Mouse (Mus musculus): ENCODE data around the gene Fsd2. TPM values are rescaled to one million over a fixed set of nuclear protein-coding genes. Genes with fewer than 3 reads are reported as not detected.

Fsd2 gene
- polyA plus RNA-seq, 1 experiment from 2014 or later, result 0.17 TPM

GRCm38 (mm10) chr7:81560101-81561049, 6.4 kb downstream of the Fsd2 start:
- no peak for ATAC-seq (ENCODE audit: insufficient number of reproducible peaks, insufficient read depth, low FRiP score, low read depth)
- Histone ChIP-seq H3K27me3 (ENCODE audit: control insufficient read depth, insufficient read depth, low read length) (no peaks in the 10 kb centered on the region), H3K4me1 (ENCODE audit: control insufficient read depth, insufficient read depth, low read length) (no peaks in the 10 kb centered on the region), H3K4me3 (ENCODE audit: low read depth, low read length) (no peak overlapping the region), H3K4me2 (replicated peaks; ENCODE audit: low read depth, low read length) (no peak overlapping the region), H3K9me3 (ENCODE audit: control insufficient read depth, low read depth, low read length) (no peaks in the 10 kb centered on the region), H3K27ac (ENCODE audit: low read length) (no peak overlapping the region), H3K36me3 (ENCODE audit: control insufficient read depth, insufficient read depth, low read length) (no peaks in the 10 kb centered on the region), H3K9ac (replicated peaks; ENCODE audit: low read depth, low read length) (no peak overlapping the region)
- 61% methylated on average over 8 of the region's 8 CpGs for WGBS

- Histone ChIP-seq H3K9ac (replicated peaks; ENCODE audit: low read depth, low read length) (no peak overlapping the region), H3K4me2 (replicated peaks; ENCODE audit: low read depth, low read length) (no peak overlapping the region), H3K4me3 (ENCODE audit: low read depth, low read length) (no peak overlapping the region), H3K36me3 (ENCODE audit: control insufficient read depth, insufficient read depth, low read length) (no peaks in the 10 kb centered on the region), H3K4me1 (ENCODE audit: control insufficient read depth, insufficient read depth, low read length) (no peaks in the 10 kb centered on the region), H3K9me3 (ENCODE audit: control insufficient read depth, low read depth, low read length) (no peaks in the 10 kb centered on the region), H3K27me3 (ENCODE audit: control insufficient read depth, insufficient read depth, low read length) (no peaks in the 10 kb centered on the region), H3K27ac (ENCODE audit: low read length) (no peak overlapping the region)
- no peak for ATAC-seq (ENCODE audit: insufficient number of reproducible peaks, insufficient read depth, low FRiP score, low read depth)
- 87% methylated on average over 14 of the region's 14 CpGs for WGBS
Measured at GRCm38 (mm10) chr7:81559231-81559980, 7.3 kb downstream of the Fsd2 start.

GRCm38 (mm10) chr7:81557985-81558360, 8.8 kb downstream of the Fsd2 start:
- Histone ChIP-seq H3K36me3 (ENCODE audit: control insufficient read depth, insufficient read depth, low read length) (no peaks in the 10 kb centered on the region), H3K4me2 (replicated peaks; ENCODE audit: low read depth, low read length) (no peak overlapping the region), H3K4me1 (ENCODE audit: control insufficient read depth, insufficient read depth, low read length) (no peaks in the 10 kb centered on the region), H3K27ac (ENCODE audit: low read length) (no peak overlapping the region), H3K9ac (replicated peaks; ENCODE audit: low read depth, low read length) (no peak overlapping the region), H3K27me3 (ENCODE audit: control insufficient read depth, insufficient read depth, low read length) (no peaks in the 10 kb centered on the region), H3K4me3 (ENCODE audit: low read depth, low read length) (no peak overlapping the region), H3K9me3 (ENCODE audit: control insufficient read depth, low read depth, low read length) (no peaks in the 10 kb centered on the region)
- ATAC-seq (ENCODE audit: insufficient number of reproducible peaks, insufficient read depth, low FRiP score, low read depth), result no peak
- WGBS, result 41% methylated on average over 4 of the region's 4 CpGs

DNA sequence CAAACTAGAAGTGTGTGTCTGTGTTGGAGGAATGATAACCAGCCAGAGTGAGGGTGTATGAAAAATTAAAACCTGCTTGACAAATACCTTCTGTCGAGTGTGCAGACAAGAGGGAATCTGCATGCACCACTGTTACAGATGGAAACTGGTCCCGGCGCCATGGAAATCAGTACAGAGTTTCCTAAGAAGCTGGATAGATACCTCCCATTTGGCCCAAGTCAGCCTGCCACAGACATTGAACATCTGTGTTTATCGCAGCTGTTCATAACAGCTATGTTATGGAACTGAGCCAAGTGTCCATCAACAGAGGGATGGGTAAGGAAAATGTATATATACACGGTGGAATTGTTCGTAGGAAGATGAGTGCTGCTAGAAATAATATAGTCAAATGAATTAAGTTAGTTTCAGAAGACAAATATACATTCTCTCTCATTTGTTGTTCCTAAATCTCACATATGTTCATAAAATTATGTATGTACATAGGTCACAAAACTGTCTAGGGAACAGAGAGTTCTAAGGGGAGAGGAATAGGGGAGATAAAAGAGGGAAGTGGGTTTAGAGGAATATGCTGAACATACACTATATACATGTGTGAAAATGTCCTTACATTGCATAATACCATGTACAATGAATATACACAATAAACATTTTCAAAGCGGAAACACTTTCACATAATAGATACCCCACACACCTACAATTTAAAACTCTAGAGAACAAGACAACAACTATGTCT, 9.3 kb downstream of the Fsd2 start:
- 38% methylated on average over 7 of the region's 7 CpGs for WGBS
- peak; percentile 46; the same call in 1 of the 2 replicates for ATAC-seq (ENCODE audit: insufficient number of reproducible peaks, insufficient read depth, low FRiP score, low read depth)
- Histone ChIP-seq H3K4me2 (replicated peaks; ENCODE audit: low read depth, low read length) (no peak overlapping the region), H3K4me3 (ENCODE audit: low read depth, low read length) (no peak overlapping the region), H3K27me3 (ENCODE audit: control insufficient read depth, insufficient read depth, low read length) (no peaks in the 10 kb centered on the region), H3K4me1 (ENCODE audit: control insufficient read depth, insufficient read depth, low read length) (no peaks in the 10 kb centered on the region), H3K9ac (replicated peaks; ENCODE audit: low read depth, low read length) (no peak overlapping the region), H3K27ac (ENCODE audit: low read length) (no peak overlapping the region), H3K36me3 (ENCODE audit: control insufficient read depth, insufficient read depth, low read length) (no peaks in the 10 kb centered on the region), H3K9me3 (ENCODE audit: control insufficient read depth, low read depth, low read length) (no peaks in the 10 kb centered on the region)

DNA sequence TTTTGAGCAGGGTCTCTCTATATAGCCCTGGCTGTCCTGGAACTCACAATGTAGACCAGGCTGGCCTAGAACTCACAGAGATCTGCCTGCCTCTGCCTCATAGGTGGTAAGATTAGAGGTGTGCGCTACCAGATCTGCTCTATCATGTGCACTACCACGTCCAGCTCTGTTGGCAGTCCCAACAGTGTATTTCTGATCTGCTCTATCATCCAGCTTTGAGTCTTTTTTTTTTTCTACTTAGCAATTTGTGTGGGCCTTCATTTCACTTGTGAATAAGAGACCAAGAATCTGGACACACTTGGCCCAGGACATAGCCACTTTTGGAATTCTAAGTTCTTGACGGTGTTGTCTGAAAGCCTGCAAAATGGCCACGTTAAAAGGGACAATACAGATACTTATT, 9.9 kb downstream of the Fsd2 start:
- Histone ChIP-seq H3K4me1 (ENCODE audit: control insufficient read depth, insufficient read depth, low read length) (no peaks in the 10 kb centered on the region), H3K4me2 (replicated peaks; ENCODE audit: low read depth, low read length) (no peak overlapping the region), H3K9ac (replicated peaks; ENCODE audit: low read depth, low read length) (no peak overlapping the region), H3K27ac (ENCODE audit: low read length) (no peak overlapping the region), H3K4me3 (ENCODE audit: low read depth, low read length) (no peak overlapping the region), H3K9me3 (ENCODE audit: control insufficient read depth, low read depth, low read length) (no peaks in the 10 kb centered on the region), H3K27me3 (ENCODE audit: control insufficient read depth, insufficient read depth, low read length) (no peaks in the 10 kb centered on the region), H3K36me3 (ENCODE audit: control insufficient read depth, insufficient read depth, low read length) (no peaks in the 10 kb centered on the region)
- ATAC-seq (ENCODE audit: insufficient number of reproducible peaks, insufficient read depth, low FRiP score, low read depth), result no peak
- WGBS, result 63% methylated on average over 4 of the region's 4 CpGs

GRCm38 (mm10) chr7:81554369-81554768, 12.4 kb downstream of the Fsd2 start:
- H3K4me3 ChIP-seq (ENCODE audit: low read depth, low read length), result no peak overlapping the region
- WGBS, result 83% methylated on average over 2 of the region's 2 CpGs
- H3K27ac ChIP-seq (ENCODE audit: low read length), result no peak overlapping the region
- no peaks in the 10 kb centered on the region for H3K36me3 ChIP-seq (ENCODE audit: control insufficient read depth, insufficient read depth, low read length)
- no peaks in the 10 kb centered on the region for H3K9me3 ChIP-seq (ENCODE audit: control insufficient read depth, low read depth, low read length)
- H3K9ac ChIP-seq (replicated peaks; ENCODE audit: low read depth, low read length), result no peak overlapping the region
- ATAC-seq (ENCODE audit: insufficient number of reproducible peaks, insufficient read depth, low FRiP score, low read depth), result no peak
- no peaks in the 10 kb centered on the region for H3K27me3 ChIP-seq (ENCODE audit: control insufficient read depth, insufficient read depth, low read length)
- H3K4me1 ChIP-seq (ENCODE audit: control insufficient read depth, insufficient read depth, low read length), result no peaks in the 10 kb centered on the region
- no peak overlapping the region for H3K4me2 ChIP-seq (replicated peaks; ENCODE audit: low read depth, low read length)

DNA sequence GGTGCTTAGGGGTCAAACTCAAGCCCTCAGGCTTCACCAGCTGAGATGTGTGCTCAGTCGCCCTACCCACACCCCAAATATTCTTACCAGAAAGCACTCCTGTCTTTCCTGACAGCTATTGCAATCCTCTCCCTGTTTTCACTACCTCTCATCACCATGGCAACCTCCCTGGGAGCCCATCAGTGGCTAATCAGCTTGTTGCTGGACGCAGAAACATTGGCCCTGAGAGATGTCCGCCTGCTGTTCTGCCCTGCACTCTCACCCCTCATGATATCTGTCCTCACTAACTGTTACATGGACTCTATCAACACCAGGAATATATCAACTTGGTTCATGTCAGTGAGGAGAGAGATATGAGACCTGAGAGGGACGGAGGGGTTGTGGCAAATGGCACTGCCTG, 13.2 kb downstream of the Fsd2 start:
- H3K4me3 ChIP-seq (ENCODE audit: low read depth, low read length), result no peak overlapping the region
- H3K36me3 ChIP-seq (ENCODE audit: control insufficient read depth, insufficient read depth, low read length), result no peaks in the 10 kb centered on the region
- H3K4me2 ChIP-seq (replicated peaks; ENCODE audit: low read depth, low read length), result no peak overlapping the region
- no peak for ATAC-seq (ENCODE audit: insufficient number of reproducible peaks, insufficient read depth, low FRiP score, low read depth)
- H3K4me1 ChIP-seq (ENCODE audit: control insufficient read depth, insufficient read depth, low read length), result peaks cover 2% of the 10 kb centered on the region; the same call in 1 of the 2 replicates
- WGBS, result 64% methylated on average over 4 of the region's 4 CpGs
- H3K9ac ChIP-seq (replicated peaks; ENCODE audit: low read depth, low read length), result no peak overlapping the region
- H3K27me3 ChIP-seq (ENCODE audit: control insufficient read depth, insufficient read depth, low read length), result no peaks in the 10 kb centered on the region
- H3K9me3 ChIP-seq (ENCODE audit: control insufficient read depth, low read depth, low read length), result no peaks in the 10 kb centered on the region
- H3K27ac ChIP-seq (ENCODE audit: low read length), result no peak overlapping the region

DNA sequence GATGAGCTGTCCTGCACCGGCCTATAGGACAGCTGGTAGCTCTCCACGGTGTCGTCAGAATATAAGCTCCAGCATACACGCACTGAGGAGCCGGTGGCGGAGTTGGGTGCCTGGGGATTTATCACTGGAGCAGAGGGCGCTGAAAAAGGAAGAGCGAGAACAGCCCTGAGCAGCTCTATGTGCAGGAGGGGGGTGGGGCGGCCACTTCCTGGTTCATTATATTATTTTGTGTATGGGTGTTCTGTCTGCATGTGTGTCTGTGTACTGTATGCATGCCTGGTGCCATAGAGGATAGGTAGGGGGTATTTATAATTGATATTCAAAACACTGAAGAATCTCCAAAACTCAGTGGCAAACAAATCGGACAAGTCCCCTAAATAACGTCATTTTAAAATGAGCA, 17.9 kb downstream of the Fsd2 start:
- 56% methylated on average over 11 of the region's 11 CpGs for WGBS
- Histone ChIP-seq H3K9me3 (ENCODE audit: control insufficient read depth, low read depth, low read length) (no peaks in the 10 kb centered on the region), H3K4me2 (replicated peaks; ENCODE audit: low read depth, low read length) (no peak overlapping the region), H3K27ac (ENCODE audit: low read length) (no peak overlapping the region), H3K36me3 (ENCODE audit: control insufficient read depth, insufficient read depth, low read length) (no peaks in the 10 kb centered on the region), H3K9ac (replicated peaks; ENCODE audit: low read depth, low read length) (no peak overlapping the region), H3K4me1 (ENCODE audit: control insufficient read depth, insufficient read depth, low read length) (peaks cover 4% of the 10 kb centered on the region; the same call in 1 of the 2 replicates), H3K4me3 (ENCODE audit: low read depth, low read length) (no peak overlapping the region), H3K27me3 (ENCODE audit: control insufficient read depth, insufficient read depth, low read length) (no peaks in the 10 kb centered on the region)
- ATAC-seq (ENCODE audit: insufficient number of reproducible peaks, insufficient read depth, low FRiP score, low read depth), result 0 out of 2 replicates have a peak, but pooled peaks have one; percentile 14

All from stomach, embryonic 14.5 days (tissue).